Mouse (Mus musculus): ENCODE measurements around the gene BC049352.

DNA sequence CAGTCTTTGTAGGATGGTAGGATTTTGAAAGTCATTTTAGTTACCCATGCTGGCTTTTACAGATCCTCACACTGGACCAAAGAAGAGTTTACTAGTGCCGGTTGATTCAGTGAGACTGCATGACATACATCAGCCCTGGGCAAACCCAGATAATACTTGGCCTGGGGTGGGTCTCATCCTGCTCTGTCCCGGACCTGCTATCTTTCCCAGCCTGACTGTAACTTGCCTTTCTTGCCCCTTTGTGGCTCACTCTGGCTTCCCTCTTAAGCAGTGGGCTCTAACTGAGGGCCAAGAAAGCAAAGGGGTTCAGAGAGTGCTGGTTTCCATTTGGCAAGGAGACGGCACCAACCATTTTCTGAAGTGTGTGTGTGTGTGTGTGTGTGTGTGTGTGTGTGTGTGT, 37.8 kb downstream of the BC049352 start:
- TF ChIP-seq CTCF (IDR thresholded peaks at IDR 0.05; ENCODE audit: insufficient read depth, low read depth, low read length) (no peak), POLR2A (IDR thresholded peaks at IDR 0.05; ENCODE audit: insufficient read depth, low read depth, low read length) (no peak)

All from olfactory bulb, adult 2 months (tissue).